Mouse (Mus musculus) cerebellum, adult 9-11 months (tissue): ENCODE measurements at regions not wholly inside any gene's neighbourhood (a gene's known extent, or its start where the extent isn't known, plus 50 kb on each side); places are given as distances from the start of the nearest gene placed in this dataset.
A peak's percentile ranks its signal among the peaks of the same experiment; 100 is the strongest.

ENCODE experiments used
- DNase-seq: peaks from one replicate; pipeline ENCODE4 v3.0.0; 2022

DNA sequence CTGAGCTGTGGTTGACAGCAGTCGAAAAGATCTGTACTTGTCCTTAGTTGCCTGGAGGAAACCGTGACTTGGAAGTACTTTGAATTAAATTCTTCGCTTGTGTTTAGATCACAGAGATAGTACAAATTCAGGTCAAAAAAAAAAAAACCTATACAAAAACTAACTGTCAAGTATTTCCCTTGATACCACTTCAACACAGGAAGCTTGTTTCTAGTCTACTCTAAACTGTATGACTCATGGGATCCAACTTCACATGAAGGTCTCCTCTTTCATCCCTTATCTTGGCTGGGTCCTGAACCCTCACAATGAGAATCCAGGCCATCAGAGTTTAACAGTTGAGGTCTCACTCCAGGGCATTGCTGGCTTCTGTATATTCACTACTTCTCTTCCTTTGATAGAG is 54.8 kb downstream of the Tmem30b start:
- DNase-seq = no peak

DNA sequence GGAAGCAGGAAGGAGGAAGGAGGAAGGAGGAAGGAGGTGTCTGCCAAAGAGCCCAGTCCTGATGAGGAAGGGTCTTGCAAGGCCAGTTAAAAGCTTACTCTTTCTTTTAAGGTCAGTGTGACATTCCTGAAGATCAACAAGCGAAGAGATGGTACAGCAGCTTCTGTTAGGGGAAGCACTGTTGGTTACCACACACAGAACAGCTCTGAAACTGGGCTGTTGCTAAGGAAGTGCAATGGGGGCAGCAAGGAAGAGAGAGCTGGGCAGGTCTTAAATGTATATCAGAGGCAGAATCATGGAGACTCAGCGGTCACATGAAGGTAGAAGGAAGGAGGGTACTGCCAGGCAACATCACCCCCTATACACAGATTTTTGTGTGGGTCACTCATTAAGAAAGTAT is 63.3 kb downstream of the Tmem30b start:
- no peak for DNase-seq

DNA sequence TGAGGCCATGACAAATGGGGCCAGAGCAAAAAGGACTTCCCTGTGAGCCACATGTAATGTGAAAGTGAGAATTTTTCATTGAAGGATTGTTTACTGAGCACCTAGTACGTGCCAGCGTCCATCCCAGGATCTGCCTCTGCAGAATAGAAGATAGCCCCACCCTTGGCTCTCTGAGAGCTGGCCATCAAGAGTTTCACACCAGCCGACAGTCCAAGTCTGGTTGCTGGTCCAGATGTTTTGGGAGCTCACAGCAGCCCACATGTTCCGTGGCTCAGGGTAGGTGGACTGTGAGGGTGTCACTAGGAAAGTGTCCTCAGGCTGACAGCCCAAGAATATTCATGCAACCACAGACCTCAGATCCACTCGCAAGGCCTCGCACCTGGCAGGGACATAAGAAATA is 63.9 kb downstream of the Tmem30b start:
- DNase-seq = no peak

DNA sequence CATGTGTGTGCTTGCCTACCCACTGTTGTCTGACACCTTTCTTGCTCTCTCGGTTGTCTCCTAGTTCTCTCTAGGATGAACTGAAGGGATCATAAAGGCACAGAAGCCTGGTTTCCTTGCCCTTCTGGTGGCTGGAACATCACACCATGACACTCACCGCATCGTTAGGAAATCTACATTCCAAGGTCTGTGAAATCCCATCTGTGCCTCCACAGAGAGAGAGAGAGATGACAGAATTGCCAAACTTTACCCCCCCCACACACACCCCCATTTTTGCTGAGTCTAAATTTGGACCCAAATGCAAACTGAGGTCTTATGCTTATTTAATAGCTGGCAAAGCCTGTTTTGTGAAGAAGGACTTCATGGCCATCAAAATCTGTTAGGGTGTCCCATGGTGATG is 64.5 kb downstream of the Tmem30b start:
- DNase-seq = no peak

DNA sequence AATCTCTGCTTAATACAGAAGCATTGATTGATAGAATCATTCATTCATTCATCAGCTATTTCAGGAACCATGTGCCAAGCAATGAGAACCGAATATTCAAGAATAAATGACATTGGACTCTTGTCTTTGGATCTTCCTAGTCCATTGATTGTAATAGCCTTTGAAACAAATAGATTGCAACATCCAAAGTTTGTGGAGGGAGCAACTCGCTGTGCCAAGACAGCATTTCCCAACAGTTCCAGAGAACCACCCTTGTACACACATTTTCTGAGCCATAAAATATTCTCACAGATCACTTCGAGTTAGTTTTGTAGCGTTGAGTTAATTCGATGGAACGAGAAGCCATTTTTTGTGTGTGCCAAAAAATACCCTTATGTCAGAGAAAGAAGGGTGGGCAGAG is 65.0 kb downstream of the Tmem30b start:
- no peak for DNase-seq

DNA sequence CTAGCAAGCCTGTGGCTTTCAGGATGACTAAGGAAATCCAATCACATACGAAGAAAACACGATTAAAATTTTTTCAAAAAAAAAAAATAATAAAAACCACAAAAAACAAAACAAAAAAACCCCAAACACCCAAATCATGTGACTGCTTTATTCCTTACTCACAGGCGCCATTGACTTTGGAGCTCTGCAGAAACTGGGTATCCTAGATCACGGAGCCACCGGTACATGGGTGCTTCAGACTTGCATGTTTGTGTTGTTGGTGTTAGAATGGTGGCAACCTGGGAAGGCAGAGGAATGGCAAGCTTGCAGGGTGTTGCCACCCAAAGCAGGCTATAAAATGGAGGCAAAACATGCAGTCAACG is 65.6 kb downstream of the Tmem30b start:
- DNase-seq = no peak

DNA sequence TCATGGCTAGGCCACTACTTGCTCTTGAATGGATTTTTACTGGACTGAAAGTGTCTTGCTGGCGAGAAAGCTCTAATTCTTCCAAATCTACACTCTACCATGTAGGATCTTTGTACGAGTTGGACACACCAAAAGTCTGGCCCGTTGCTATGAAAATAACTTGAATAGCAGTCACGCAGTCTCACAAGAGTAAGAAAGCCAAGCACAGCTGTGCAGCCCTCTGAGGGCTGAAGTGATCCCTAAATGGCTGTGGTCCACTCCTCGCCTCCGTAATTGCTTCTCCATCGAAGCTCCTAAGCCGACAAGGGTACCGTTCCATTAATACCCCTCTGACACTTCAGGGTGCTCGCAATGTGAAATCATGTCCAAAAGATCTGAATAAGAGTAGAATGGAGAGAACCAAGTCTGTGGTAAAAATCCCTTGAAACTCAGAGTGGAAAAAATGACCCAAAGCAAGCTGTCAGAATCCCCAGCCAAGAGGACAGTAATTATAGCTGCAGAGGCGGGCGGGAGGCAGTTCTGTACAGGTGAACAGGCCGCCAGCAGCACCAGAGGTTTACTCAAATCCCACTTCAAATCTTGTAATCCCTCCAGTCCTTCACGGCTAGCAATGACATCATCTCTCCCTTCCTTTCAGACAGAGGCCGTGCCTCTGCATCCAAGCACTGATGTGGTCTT is 66.1 kb downstream of the Tmem30b start:
- DNase-seq = no peak

DNA sequence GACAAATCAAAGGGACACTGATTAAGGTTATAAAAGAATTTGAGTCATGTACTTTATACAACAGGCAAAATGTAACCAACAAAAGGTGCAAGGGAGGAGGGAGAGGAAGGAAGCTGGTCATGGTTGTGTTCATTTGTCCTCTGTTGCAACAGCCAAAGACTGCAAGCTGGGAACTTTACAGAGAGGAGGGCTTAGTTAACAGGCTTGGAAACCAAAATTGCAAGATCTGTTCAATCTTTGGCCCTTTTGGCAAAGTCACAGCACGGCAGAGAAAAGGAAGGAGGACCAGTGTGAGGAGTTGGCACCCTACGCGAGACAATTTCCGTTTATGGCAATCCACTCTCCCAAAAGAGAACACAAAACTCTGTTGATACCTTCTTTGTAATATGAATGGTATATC is 67.6 kb downstream of the Tmem30b start:
- no peak for DNase-seq

DNA sequence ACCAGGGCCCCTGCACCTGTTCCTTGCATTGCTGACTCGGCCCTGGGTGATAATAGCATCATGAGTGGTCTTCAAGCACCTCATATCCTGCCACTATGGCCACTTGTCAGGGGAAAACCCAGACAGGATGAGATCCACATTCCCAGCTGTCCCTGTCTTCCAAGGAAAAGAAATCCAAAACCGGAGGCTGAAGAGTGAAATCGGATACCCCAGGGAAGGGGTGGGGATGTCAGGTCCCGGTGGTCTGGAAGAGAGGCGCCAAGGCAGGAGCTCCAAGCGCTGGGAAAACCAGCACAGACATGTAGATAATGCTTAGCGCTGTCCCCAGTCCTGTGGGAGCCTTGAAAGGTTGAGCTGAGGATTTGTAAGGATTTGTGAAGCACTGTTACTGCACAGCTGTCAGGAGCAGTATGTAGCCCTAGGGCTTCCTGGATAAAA is 69.8 kb downstream of the Tmem30b start:
- DNase-seq = no peak

DNA sequence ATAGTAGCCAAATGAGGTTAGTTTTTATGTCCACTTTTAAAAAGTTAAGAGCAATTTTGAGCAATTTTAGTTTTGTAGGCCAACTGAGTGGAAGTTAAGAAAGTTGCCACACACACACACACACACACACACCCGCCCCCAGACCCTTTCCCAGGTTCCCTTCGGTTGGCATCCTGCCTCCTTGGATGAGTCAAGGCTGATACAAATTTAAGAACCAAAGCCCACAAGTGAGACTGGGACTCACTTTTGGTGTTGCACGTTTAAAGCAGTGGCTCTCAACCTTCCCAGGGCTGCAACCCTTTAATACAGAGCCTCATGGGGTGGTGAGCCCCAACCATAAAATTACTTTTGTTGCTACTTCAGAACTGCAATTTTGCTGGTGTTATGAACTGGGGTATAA is 70.4 kb downstream of the Tmem30b start:
- DNase-seq = no peak

DNA sequence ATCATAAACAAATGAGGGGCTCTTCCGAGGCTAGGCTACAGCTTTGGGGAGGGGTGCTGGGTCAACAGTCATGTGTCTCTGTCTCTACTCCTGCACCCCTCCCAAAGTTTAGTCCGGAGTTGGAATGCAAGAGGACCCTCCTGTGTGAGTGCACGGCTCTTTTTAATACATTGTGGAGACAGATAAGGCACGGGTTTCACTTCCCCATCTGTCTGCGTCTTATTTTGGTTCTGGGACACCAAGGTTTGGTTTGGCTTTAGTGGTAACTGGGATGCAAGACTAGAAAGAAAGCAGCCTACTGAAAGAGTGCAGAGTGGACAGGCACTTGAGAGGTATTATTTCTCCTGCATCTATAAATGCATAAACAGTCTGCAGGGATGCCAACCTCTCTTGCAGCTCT is 71.2 kb downstream of the Tmem30b start:
- DNase-seq = no peak

DNA sequence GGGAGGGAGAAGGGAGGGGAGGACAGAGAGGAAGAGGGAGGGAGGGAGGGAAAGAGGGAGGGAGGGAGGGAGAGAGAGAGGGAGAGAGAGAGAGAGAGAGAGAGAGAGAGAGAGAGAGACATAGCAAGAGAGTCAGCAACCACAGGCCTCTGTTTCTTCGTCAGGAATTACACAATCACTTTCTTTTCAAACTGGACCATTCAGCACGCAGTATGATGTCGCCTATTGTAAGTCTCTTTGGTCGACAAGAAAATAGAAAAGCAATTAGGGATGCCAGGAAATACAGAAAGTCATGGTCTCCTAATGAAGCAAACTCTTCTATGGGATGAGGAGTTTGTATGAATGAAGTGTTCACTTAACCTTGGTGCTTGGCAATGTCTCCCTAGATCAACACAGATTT is 73.1 kb downstream of the Tmem30b start:
- DNase-seq = no peak

DNA sequence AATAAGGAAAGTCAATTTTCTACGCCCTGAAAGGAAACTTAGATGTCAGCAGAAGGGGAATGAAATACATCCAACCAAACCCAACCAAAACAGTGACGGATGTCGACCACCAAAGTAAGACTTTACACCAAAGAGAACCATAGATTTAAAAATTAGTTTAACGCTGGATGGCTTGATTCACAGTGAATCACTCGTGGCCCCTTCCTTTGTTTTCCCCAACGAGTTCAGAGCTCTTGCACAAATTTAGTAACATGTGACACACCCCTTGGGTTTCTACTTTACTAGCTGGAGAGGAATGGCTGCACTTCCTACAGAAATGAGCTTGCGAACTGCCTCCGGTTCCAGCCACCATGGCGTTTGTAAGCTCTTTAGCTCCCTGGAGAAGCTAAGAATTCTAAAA is 74.2 kb downstream of the Tmem30b start:
- no peak for DNase-seq

DNA sequence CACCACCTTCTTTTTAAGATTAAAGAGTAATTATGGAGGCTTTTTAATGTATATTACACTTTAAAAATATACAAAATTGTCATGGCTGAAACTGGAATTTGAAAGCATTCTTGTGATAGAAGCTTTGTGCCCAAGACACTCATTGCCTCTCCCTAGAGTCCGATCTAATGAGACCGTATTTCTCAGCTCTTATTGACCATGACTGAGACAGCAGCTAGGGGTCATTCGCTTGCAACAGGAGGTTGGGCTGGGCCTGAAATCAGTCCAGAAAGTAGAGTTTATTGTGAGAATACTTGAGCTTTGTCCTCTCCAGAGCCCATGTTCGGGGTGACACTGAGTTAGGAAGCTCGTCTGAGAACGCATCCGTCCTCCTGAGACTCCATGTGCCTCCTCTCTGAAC is 79.7 kb downstream of the Tmem30b start:
- DNase-seq = no peak

DNA sequence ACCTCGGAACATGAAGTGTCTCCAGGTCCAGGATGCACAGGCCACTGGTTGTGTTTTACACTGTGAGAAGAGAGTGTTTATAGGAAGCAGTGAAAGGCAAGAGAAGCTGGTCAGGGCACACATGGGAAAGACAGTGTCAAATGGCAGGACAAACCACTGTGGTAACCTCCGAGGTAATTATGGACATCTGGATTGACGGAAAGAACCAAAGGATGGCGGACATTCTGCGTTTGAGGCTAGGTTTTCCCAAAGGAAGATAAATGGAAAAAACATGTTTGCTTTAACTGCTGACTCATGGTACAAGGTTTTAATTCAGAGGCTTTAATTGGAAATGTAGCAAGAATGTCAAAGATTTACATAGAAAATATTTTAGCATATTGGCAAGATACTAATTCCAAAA is 80.2 kb downstream of the Tmem30b start:
- no peak for DNase-seq

DNA sequence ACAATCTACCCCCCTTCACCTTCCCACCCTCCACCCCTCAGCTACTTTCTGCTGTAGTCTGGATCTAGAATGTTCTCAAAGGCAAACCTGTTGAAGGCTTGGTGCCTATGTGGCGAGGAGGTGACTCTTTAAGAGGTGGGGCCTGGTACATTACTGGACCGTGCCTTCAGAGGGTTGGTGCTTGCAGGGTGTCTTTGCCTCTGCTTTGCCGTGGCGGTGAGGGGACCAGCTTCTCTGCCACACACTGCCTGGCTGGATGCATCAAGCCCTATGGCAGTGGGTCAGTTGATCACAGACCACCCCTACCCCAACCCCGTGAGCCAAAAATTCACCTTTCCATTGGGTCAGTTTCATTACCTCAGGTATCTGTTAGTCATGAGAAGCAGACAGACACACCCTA is 81.9 kb downstream of the Tmem30b start:
- DNase-seq = no peak

DNA sequence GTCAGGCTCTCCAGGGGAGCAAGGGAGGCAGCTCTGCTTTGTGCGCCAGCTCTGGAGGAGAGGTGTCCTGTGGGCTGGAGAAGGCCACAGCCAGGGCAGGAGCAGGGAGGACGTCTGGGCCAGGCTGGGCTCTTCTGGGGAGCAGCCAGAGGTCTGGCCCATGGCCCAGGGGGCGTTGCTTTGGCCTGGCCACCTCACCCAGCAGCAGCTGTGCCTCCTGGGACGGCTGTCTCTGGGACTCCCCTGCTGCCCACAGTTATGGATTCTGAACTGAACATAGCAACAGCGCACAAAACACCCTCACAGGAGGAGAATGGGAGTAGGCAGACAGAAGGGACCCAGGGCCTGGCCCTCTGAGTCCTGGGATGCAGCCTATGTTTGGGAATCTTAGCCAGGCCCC is 84.1 kb downstream of the Tmem30b start:
- peak; percentile 18 for DNase-seq

DNA sequence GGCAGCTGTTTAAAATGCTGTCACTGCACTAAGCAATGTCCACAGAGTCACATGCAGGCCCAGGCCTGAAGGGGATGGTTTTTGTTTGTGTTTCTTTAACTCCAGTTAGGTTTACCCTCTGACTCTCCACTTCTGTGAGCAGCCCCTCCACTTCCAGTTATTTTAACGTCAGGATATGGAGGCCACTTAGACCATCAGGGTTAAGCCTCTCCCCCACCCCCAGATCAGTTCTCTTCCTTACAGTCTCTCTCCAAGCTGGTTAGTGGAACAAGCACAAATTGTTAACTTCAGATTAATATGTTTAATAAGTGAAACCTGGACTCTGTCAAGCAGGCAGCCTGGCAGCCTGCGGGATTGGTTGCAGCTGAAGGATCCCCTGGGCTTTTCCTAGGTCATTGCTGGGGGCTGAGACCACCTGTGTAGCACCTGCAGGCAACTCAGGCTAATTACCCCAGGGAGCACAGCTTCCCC is 85.9 kb downstream of the Tmem30b start:
- DNase-seq = no peak

DNA sequence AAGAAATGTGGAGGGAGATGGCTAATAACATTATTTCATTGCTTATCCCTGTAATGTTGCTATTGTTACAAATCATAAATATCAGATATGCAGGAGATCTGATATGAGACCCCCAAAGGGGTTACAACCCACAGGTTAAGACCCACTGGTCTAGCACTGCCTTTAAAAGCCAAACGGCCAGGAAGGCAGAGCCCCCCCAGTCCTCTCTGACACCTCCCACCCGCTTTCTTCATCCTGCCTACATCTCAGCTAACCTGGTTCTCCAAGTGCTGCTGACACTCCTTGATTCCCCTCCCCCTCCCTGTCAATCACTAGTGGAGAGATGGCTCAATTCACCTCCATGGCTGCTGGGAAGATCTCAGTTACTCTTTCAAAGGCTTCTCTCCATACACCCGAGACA is 94.9 kb downstream of the Tmem30b start:
- DNase-seq = no peak

DNA sequence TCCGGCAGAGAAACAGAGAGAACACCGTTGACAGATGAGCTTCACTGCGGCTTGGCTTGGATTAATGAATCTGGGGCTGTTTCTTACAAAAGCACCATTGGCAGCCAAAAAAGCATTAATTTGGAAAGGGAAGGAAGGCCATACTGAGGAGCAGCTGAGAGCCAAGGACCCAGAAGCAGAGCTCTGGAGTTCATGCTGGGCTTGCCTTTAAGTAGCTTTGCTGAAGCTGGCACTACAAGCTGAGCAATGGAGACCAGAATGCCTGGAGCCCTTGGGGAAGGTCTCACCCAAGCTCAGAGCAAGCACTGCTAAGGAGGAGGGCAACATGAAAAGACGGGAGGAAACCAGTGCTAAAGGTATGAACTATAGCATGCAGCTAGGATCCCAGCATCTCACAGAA is 95.7 kb downstream of the Tmem30b start:
- DNase-seq = peak; percentile 28

DNA sequence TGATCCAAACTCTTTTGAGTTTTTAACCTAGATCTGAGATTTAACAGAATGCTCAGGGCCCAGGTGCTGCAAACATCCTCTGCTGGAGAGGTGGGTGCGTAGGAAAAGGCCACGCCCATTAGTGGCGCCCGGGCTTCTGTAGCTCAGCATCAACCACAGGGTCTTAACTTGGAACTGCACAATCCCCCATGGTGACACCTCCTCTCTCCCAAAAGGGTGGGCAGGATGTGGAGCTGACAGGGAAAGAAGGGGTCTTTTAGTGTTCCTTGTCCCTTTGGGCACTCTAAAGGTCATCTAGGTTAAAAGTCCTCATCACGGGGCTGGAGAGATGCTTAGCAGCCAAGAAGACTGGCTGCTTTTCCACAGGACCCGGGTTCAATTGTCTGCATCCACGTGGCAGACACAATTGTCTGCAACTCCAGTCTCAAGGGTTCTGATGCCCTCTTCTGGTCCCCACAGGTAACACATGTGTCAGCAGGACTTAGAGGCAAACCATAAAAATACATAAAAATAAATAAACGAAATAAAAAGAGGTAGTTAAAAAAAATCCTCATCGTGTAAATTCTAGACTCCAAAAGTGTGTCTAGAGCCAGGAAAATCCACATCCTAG is 96.2 kb downstream of the Tmem30b start:
- DNase-seq = no peak

DNA sequence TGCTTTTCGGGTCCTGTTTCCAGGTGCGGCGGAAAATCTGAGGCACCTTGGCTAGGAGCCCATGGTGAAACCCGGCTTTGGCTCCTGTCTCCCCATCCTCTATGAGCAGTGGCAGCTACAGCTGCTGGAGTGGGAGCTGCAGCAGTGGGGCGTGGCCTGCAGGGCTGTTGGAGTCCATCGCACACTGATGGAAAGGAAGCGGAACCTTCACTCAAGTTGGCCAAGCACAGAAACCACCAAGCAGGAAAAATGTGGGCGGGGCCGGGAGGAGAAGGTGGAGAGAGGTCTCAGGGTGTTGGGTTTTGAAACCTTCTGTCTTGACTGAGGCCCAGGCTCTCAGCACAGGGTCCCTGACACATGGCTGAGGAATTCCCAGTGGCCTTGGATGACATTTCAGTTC is 97.1 kb downstream of the Tmem30b start:
- no peak for DNase-seq

DNA sequence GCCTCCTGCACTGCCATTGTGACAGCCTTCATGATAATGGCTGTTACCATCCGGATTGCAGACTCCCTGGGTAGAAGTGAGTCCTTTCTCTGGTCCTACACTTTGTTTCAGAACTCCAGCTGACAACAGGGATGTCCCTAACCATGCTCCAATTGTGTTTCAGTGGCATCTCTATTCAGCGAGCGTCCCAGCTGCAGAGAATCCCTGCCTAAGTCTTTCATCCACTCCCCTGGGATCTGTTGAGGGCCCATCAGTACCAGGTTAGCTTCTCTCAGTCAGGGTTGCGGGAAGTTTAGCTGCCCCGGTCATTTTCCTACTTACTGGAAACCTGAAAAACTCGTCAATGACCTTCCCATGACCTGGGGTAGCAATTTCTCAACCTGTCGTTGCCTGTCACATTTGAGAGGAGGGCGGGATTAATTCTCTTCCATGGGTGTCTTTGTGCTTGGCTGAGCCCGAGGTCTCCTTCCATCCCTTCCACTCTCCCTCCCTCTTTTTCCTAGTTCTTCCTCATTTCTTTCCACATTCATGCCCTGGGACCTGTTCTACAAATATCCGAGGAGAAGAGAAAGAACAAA is 97.7 kb downstream of the Tmem30b start:
- no peak for DNase-seq

DNA sequence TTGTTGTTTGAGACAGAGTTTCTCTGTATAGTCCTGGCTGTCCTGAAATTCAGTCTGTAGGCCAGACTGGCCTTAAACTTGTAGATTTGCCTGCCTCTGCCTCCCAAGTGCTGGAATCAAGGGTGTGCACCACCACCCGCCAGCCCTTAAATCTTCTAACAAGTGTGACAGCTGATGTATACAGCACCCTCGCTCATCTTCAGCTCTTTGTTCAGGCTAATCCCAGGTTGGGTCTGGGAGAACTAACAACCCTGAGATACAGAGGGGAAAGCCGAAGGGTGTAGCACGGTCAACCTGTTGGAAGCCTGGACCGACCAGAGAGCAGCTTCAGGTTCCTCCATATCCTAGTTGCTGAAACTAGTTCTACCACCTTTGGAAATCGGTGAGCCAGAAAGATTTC is 99.0 kb downstream of the Tmem30b start:
- DNase-seq = no peak

DNA sequence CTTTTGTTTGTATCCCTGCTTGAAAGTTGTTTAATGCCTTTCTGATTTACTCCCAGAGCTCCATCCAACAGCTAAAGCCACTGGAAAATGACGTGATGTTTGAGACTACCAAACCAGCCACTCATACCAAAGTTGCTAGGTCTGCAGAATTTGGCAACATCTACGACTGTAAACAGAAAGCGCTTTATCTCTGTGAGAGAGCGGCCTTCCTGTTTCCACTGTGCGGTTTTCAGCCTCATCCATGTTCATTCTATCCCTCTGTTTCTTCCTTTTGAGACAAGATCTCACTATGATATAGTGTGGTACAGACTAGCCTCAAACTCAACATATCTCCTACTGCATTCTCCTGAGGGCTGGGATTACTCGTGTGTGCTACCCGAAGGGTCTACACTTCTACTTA is 100.0 kb downstream of the Tmem30b start:
- no peak for DNase-seq
